Mouse (Mus musculus): ENCODE data around the gene Cage1. TPM values are rescaled to one million over a fixed set of nuclear protein-coding genes. Genes with fewer than 3 reads are reported as not detected.

Cage1 gene
- total and polyA plus RNA-seq, 2 experiments from 2014 or later = 3.0 to 5.7 TPM

DNA sequence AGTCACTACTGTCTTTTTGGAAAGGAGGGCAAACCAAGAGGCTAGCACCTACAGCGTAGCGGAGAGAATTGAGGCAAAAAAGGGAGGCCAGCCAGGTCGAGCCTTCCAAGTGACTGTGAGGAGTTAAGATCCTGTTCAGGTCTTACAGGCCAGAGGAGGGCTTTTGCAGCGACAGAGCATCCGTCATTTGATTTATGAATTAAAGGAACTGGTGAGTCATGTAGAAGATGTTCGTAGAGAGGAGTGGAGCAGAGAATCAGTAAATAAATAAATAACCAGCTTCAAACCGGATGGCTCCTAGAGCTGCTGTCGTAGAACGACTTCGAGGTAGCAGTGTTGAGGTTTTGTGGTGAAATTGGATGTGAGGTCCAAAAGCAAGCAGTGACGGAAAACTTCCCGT is 942 bp upstream of the Cage1 start:
- 55% methylated on average over 12 of the region's 12 CpGs for WGBS
- Histone ChIP-seq H3K36me3 (ENCODE audit: insufficient read depth) (peaks cover 24% of the 10 kb centered on the region), H3K27ac (ENCODE audit: low read depth, low read length) (no peak overlapping the region), H3K4me3 (ENCODE audit: low read depth, low read length) (peak overlapping the region; percentile 88), H3K9ac (peak overlapping the region; percentile 76), H3K4me2 (ENCODE audit: low read depth) (peak overlapping the region; percentile 81), H3K9me3 (ENCODE audit: low read length) (no peaks in the 10 kb centered on the region), H3K27me3 (ENCODE audit: insufficient read depth, low read length) (no peaks in the 10 kb centered on the region), H3K4me1 (ENCODE audit: insufficient read depth) (peaks cover 10% of the 10 kb centered on the region; the same call in 1 of the 2 replicates)
- ATAC-seq = no peak
- no peak for TF ChIP-seq CTCF (IDR thresholded peaks at IDR 0.05; ENCODE audit: low read depth)
- DNase-seq = peak; percentile 9

- Histone ChIP-seq H3K9ac (peak within 1 kb of the TSS; percentile 76), H3K4me3 (ENCODE audit: low read depth, low read length) (peak within 1 kb of the TSS; percentile 88), H3K4me1 (ENCODE audit: insufficient read depth) (peaks cover 10% of the 10 kb centered on the region; the same call in 1 of the 2 replicates), H3K4me2 (ENCODE audit: low read depth) (peak within 1 kb of the TSS; percentile 81), H3K27ac (ENCODE audit: low read depth, low read length) (peak within 1 kb of the TSS; percentile 81), H3K9me3 (ENCODE audit: low read length) (no peaks in the 10 kb centered on the region), H3K27me3 (ENCODE audit: insufficient read depth, low read length) (no peaks in the 10 kb centered on the region), H3K36me3 (ENCODE audit: insufficient read depth) (peaks cover 15% of the 10 kb centered on the region; the same call in 1 of the 2 replicates)
- no peak for DNase-seq
- WGBS = 14% methylated on average over 37 of the region's 37 CpGs
- peak; percentile 55; the same call in 1 of the 2 replicates for ATAC-seq
- no peak for TF ChIP-seq CTCF (IDR thresholded peaks at IDR 0.05; ENCODE audit: low read depth)
These were observed 376 bp downstream of the Cage1 start, which contains the start of gene Riok1 for GRCm38 (mm10) chr13:38036343-38037043. Gene Riok1 (plus strand): TSS chr13:38036995.

GRCm38 (mm10) chr13:38028407-38028806 is 8.5 kb downstream of the Cage1 start:
- H3K9me3 ChIP-seq (ENCODE audit: low read length) = no peaks in the 10 kb centered on the region
- no peak for DNase-seq
- no peaks in the 10 kb centered on the region for H3K36me3 ChIP-seq (ENCODE audit: insufficient read depth)
- ATAC-seq = no peak
- no peak for TF ChIP-seq CTCF (IDR thresholded peaks at IDR 0.05; ENCODE audit: low read depth)
- H3K27ac ChIP-seq (ENCODE audit: low read depth, low read length) = no peak overlapping the region
- WGBS = 92% methylated on average over 4 of the region's 4 CpGs
- no peak overlapping the region for H3K9ac ChIP-seq
- H3K4me3 ChIP-seq (ENCODE audit: low read depth, low read length) = no peak overlapping the region
- H3K4me1 ChIP-seq (ENCODE audit: insufficient read depth) = no peaks in the 10 kb centered on the region
- H3K27me3 ChIP-seq (ENCODE audit: insufficient read depth, low read length) = no peaks in the 10 kb centered on the region
- H3K4me2 ChIP-seq (ENCODE audit: low read depth) = no peak overlapping the region

- H3K9ac ChIP-seq = no peak overlapping the region
- no peak overlapping the region for H3K4me3 ChIP-seq (ENCODE audit: low read depth, low read length)
- H3K4me1 ChIP-seq (ENCODE audit: insufficient read depth) = no peaks in the 10 kb centered on the region
- ATAC-seq (no peak), DNase-seq (no peak)
- H3K4me2 ChIP-seq (ENCODE audit: low read depth) = no peak overlapping the region
- H3K27me3 ChIP-seq (ENCODE audit: insufficient read depth, low read length) = no peaks in the 10 kb centered on the region
- TF ChIP-seq CTCF (IDR thresholded peaks at IDR 0.05; ENCODE audit: low read depth) = no peak
- WGBS = 57% methylated on average over 6 of the region's 6 CpGs
- no peak overlapping the region for H3K27ac ChIP-seq (ENCODE audit: low read depth, low read length)
- H3K9me3 ChIP-seq (ENCODE audit: low read length) = no peaks in the 10 kb centered on the region
- H3K36me3 ChIP-seq (ENCODE audit: insufficient read depth) = no peaks in the 10 kb centered on the region
These were observed 9.1 kb downstream of the Cage1 start for GRCm38 (mm10) chr13:38027618-38028248.

GRCm38 (mm10) chr13:38025874-38026273 is 11.0 kb downstream of the Cage1 start:
- no peak overlapping the region for H3K9ac ChIP-seq
- no peak for ATAC-seq

DNA sequence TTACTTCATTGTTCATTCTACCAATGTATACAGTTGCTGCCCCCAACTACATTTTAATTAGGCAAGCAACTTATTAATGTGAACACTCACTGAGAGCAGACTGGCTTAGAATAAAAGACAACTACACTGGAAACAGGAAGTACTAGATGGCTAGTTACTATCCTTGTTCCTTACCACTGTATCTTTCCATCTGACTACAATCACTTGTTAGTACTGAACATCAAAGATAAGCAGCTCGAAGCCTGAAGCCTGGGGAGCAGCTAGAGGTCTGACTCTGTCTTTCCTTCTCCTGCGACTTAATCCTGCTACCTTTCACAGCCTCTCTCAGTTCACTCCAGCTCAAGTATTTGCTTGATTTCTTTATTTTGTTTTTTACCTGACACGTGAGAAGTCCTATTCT is 18.1 kb downstream of the Cage1 start:
- Histone ChIP-seq H3K27me3 (ENCODE audit: insufficient read depth, low read length) (no peaks in the 10 kb centered on the region), H3K4me2 (ENCODE audit: low read depth) (no peak overlapping the region), H3K36me3 (ENCODE audit: insufficient read depth) (no peaks in the 10 kb centered on the region), H3K27ac (ENCODE audit: low read depth, low read length) (no peak overlapping the region), H3K4me3 (ENCODE audit: low read depth, low read length) (no peak overlapping the region), H3K9ac (no peak overlapping the region), H3K4me1 (ENCODE audit: insufficient read depth) (no peaks in the 10 kb centered on the region), H3K9me3 (ENCODE audit: low read length) (no peaks in the 10 kb centered on the region)
- 74% methylated on average over 3 of the region's 3 CpGs for WGBS
- DNase-seq = no peak
- ATAC-seq = no peak
- no peak for TF ChIP-seq CTCF (IDR thresholded peaks at IDR 0.05; ENCODE audit: low read depth)

More at GRCm38 (mm10) chr13:38025874-38026273, 11.0 kb downstream of the Cage1 start:
- 0 out of 2 replicates have a peak, but pooled peaks have one; percentile 5 for TF ChIP-seq CTCF (IDR thresholded peaks at IDR 0.05; ENCODE audit: low read depth)
- WGBS = 36% methylated on average over 4 of the region's 4 CpGs
- DNase-seq = no peak
- no peak overlapping the region for H3K27ac ChIP-seq (ENCODE audit: low read depth, low read length)
- H3K4me2 ChIP-seq (ENCODE audit: low read depth) = no peak overlapping the region
- H3K4me3 ChIP-seq (ENCODE audit: low read depth, low read length) = no peak overlapping the region
- no peaks in the 10 kb centered on the region for H3K36me3 ChIP-seq (ENCODE audit: insufficient read depth)
- no peaks in the 10 kb centered on the region for H3K9me3 ChIP-seq (ENCODE audit: low read length)
- H3K4me1 ChIP-seq (ENCODE audit: insufficient read depth) = no peaks in the 10 kb centered on the region
- no peaks in the 10 kb centered on the region for H3K27me3 ChIP-seq (ENCODE audit: insufficient read depth, low read length)

- Histone ChIP-seq H3K27me3 (ENCODE audit: insufficient read depth, low read length) (no peaks in the 10 kb centered on the region), H3K4me1 (ENCODE audit: insufficient read depth) (no peaks in the 10 kb centered on the region), H3K4me2 (ENCODE audit: low read depth) (no peak overlapping the region), H3K36me3 (ENCODE audit: insufficient read depth) (no peaks in the 10 kb centered on the region), H3K27ac (ENCODE audit: low read depth, low read length) (no peak overlapping the region), H3K9ac (no peak overlapping the region), H3K4me3 (ENCODE audit: low read depth, low read length) (no peak overlapping the region), H3K9me3 (ENCODE audit: low read length) (no peaks in the 10 kb centered on the region)
- WGBS = 91% methylated on average over 4 of the region's 4 CpGs
- DNase-seq (no peak), ATAC-seq (no peak)
- no peak for TF ChIP-seq CTCF (IDR thresholded peaks at IDR 0.05; ENCODE audit: low read depth)
These were observed 21.3 kb downstream of the Cage1 start for GRCm38 (mm10) chr13:38015591-38015990.
